Mouse (Mus musculus) forebrain, embryonic 13.5 days (tissue): ENCODE data around the gene Prkar2b. TPM values are rescaled to one million over a fixed set of nuclear protein-coding genes. Genes with fewer than 3 reads are reported as not detected.

Experiments used
- ATAC-seq: fragments of 200-750 bp; cut with Nextera tagmentation; 2 replicates; pipeline ENCODE4 v1.8.0; 2017
- H3K27ac ChIP-seq: fragments of 300-500 bp; sonication (generic); 2 replicates; pipeline ENCODE4 v1.5.1; 2015; ENCODE audit warnings: inconsistent platforms, mild to moderate bottlenecking, moderate library complexity
- H3K27me3 ChIP-seq: fragments of 300-500 bp; sonication (generic); 2 replicates; pipeline ENCODE4 v1.6.1; 2015; ENCODE audit warnings: mild to moderate bottlenecking, inconsistent platforms
- H3K36me3 ChIP-seq: fragments of 300-500 bp; sonication (generic); 2 replicates; pipeline ENCODE4 v1.6.1; 2015; ENCODE audit warnings: mild to moderate bottlenecking, inconsistent platforms; ENCODE audit not compliant: poor library complexity, severe bottlenecking
- H3K4me1 ChIP-seq: fragments of 300-500 bp; sonication (generic); 2 replicates; pipeline ENCODE4 v1.6.1; 2015; ENCODE audit warnings: inconsistent platforms
- H3K4me2 ChIP-seq: fragments of 300-500 bp; sonication (generic); 2 replicates; pipeline ENCODE4 v1.6.1; 2015; ENCODE audit warnings: inconsistent platforms, mild to moderate bottlenecking, moderate library complexity
- H3K4me3 ChIP-seq: fragments of 300-500 bp; sonication (generic); 2 replicates; pipeline ENCODE4 v1.5.1; 2015; ENCODE audit warnings: mild to moderate bottlenecking, inconsistent platforms
- H3K9ac ChIP-seq: fragments of 300-500 bp; sonication (generic); 2 replicates; pipeline ENCODE4 v1.6.1; 2015; ENCODE audit warnings: mild to moderate bottlenecking, inconsistent platforms
- H3K9me3 ChIP-seq: fragments of 300-500 bp; sonication (generic); replicated peaks from 2 replicates; pipeline ENCODE4 v1.6.1; 2016; ENCODE audit warnings: inconsistent platforms
- WGBS: fragments of 180-500 bp; shearing (Covaris S2); methylation state at CpG from one replicate; pipeline ENCODE4 v1.1.7; 2015; 5-methylcytosine and 5-hydroxymethylcytosine counted together
- polyA plus RNA-seq: library from polyadenylated mRNA; unstranded; fragments of >200 nt; fragmentation: Nextera tagmentation; extraction: Ambion mirVana; gene quantifications from 2 replicates; pipeline ENCODE4 v1.2.1, GENCODE M21; 2015

The Prkar2b gene
- polyA plus RNA-seq, 1 experiment from 2014 or later = 65.4 TPM

DNA sequence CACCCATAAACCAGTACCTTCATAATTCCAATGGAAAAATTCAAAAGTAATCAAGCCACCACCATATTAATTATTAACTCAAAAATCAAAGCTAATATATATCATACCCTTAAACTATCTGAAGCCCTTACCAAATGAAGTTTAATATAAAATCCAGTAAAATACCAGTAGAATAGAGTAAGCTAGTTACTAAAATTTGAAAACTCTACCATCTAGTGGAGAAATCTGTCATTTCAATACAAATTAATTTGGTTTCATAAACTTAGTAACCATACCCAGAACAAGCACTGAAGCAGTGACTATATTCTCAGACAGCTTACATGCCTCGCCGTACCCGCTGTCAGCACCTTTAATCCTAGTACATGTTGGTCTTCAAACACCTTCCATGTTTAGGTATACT, 129.3 kb downstream of the Prkar2b start:
- no peak for ATAC-seq
- no peak overlapping the region for H3K4me3 ChIP-seq
- no peaks in the 10 kb centered on the region for H3K4me1 ChIP-seq
- 98% methylated on average over 3 of the region's 3 CpGs for WGBS
- no peaks in the 10 kb centered on the region for H3K9me3 ChIP-seq
- no peak overlapping the region for H3K27ac ChIP-seq
- H3K36me3 ChIP-seq = peaks cover 79% of the 10 kb centered on the region
- no peak overlapping the region for H3K9ac ChIP-seq
- no peaks in the 10 kb centered on the region for H3K27me3 ChIP-seq
- H3K4me2 ChIP-seq = no peak overlapping the region

DNA sequence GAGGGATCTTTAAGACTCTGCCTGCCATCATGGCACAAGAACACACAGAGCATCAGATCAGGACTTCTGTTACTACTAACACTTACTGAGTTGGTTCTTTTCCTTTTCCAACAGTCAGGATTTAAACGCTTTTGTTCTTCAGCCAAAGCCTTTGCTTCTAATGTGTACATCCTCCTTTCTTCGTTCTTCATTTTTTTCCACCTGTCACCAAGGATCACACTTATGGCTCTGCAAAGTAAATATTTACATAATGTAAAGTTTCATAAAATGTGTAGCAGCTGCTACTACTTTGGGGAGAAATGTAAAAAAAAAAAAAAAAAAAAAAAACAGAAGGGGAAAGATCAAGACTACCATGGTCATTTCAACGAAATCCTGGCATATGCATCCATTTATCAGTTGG, 132.6 kb downstream of the Prkar2b start:
- 87% methylated on average over 3 of the region's 3 CpGs for WGBS
- Histone ChIP-seq H3K4me2 (no peak overlapping the region), H3K9ac (no peak overlapping the region), H3K4me1 (no peaks in the 10 kb centered on the region), H3K36me3 (peaks cover 86% of the 10 kb centered on the region), H3K27me3 (no peaks in the 10 kb centered on the region), H3K4me3 (no peak overlapping the region), H3K9me3 (no peaks in the 10 kb centered on the region), H3K27ac (no peak overlapping the region)
- no peak for ATAC-seq

DNA sequence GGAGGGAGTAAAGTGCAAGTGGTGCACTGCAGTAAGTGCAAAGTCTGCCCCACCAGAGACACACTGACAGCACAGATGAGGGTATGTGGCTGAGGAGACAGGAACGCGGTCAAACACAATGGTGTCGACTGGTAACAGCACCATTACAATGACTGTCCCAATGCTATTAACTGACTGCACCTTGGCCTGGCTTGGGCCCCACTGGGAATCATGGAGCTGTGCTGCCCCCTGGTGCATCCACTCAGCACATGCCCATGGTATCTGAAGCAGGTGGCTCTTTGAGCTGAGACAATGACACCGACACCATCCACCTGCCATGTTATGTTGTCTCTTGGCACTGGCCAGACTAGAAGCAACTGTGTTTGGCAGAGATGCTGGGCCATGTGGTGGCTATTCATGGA, 134.4 kb downstream of the Prkar2b start:
- H3K4me3 ChIP-seq = no peak overlapping the region
- no peaks in the 10 kb centered on the region for H3K27me3 ChIP-seq
- H3K9ac ChIP-seq = no peak overlapping the region
- 35% methylated on average over 4 of the region's 4 CpGs for WGBS
- no peak overlapping the region for H3K4me2 ChIP-seq
- no peaks in the 10 kb centered on the region for H3K9me3 ChIP-seq
- H3K4me1 ChIP-seq = no peaks in the 10 kb centered on the region
- H3K36me3 ChIP-seq = peaks cover 80% of the 10 kb centered on the region
- ATAC-seq = peak; percentile 85
- no peak overlapping the region for H3K27ac ChIP-seq

DNA sequence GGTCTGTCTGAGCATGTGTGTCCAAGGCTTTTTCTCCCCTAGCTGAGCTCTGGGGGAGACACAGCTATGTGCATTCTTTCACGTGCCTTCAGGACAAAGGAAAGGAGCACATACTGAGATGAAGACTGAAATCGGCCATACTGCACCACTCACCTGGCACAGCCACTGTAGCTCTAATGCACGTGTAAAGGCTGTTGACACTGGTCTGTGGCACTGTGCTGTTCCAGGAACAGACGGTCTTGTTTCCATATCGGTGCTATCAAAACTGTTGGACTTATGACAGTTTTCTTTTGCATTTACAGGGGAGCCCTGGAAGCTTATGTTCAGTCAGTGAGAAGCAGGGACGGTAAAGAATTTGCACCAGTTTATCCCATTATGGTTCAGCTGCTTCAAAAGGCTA, 135.8 kb downstream of the Prkar2b start:
- peaks cover 78% of the 10 kb centered on the region for H3K36me3 ChIP-seq
- H3K27me3 ChIP-seq = no peaks in the 10 kb centered on the region
- no peaks in the 10 kb centered on the region for H3K9me3 ChIP-seq
- no peak overlapping the region for H3K27ac ChIP-seq
- no peak overlapping the region for H3K4me3 ChIP-seq
- H3K9ac ChIP-seq = no peak overlapping the region
- ATAC-seq = no peak
- WGBS = 91% methylated on average over 6 of the region's 6 CpGs
- H3K4me2 ChIP-seq = no peak overlapping the region
- H3K4me1 ChIP-seq = no peaks in the 10 kb centered on the region

DNA sequence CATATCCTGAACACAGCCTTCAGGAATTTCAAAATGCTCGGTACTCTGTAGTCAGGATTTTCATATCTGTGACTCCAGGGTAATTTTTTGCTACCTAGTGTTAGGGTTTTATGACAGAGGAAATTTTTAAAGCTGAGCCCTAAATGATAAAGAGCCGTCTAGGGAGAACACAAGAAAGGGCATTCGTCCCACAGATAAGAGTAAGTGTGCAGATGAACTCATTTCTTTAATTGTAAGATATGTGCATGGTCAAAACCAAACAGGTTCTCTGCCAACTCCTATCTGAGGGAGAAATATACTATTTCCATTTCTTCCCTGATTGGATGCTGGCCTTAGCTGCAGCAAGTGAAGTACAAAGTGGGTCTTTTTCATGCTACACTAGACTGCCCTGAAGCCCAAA, 137.0 kb downstream of the Prkar2b start:
- Histone ChIP-seq H3K27ac (no peak overlapping the region), H3K36me3 (peaks cover 69% of the 10 kb centered on the region), H3K4me2 (no peak overlapping the region), H3K9me3 (no peaks in the 10 kb centered on the region), H3K4me1 (no peaks in the 10 kb centered on the region), H3K27me3 (no peaks in the 10 kb centered on the region), H3K4me3 (no peak overlapping the region), H3K9ac (no peak overlapping the region)
- WGBS = 92% methylated on average over 3 of the region's 3 CpGs
- no peak for ATAC-seq

DNA sequence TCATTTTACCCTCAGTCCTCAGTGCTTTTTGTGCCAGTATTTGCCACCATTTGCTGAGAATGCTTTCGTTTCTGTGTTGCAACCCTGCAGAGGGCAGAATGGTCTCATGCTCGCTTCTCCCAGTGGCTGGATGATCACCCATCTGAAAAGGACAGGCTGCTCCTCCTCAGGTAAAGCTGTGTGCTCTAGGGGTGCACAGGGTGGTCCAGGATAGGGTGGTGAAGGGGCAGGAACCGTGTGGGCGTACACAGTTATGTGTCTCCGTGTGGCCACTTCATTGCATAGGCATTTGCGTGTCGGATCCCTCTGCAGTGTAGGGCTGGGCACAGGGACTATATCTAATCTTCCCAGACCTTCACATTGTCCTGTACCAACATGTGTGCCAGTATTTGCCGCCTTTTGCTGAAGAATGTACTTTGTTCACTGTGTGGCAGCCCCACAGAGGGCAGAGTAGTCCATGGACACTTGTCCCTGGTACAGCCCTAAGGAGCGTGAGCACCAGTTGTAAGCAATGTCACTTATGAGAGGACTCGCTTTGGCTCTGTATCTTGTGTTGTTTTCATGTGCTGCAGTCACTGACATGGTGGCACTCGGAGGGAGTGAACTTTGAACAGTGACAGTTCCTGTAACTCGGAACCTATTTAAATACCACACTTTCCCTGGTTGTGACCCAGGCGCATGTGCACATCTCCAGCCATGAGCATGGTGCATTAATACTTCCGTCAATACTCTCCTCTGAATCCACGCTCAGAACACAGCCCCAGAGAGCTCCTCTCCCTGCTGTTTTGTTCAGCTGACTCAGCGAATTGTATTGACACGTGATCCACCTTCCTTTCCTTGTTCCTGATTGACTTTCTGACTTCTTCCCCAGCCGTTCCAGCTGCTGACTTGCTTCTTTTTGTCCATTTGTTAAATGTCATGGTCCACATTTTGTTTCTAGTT, 140.4 kb downstream of the Prkar2b start:
- 86% methylated on average over 18 of the region's 18 CpGs for whole genome bisulfite sequencing
- no peak for ATAC-seq
- no peak overlapping the region for H3K9ac ChIP-seq
- H3K4me2 ChIP-seq = no peak overlapping the region
- H3K36me3 ChIP-seq = peaks cover 42% of the 10 kb centered on the region
- H3K27ac ChIP-seq = no peak overlapping the region
- H3K27me3 ChIP-seq = no peaks in the 10 kb centered on the region
- no peaks in the 10 kb centered on the region for H3K9me3 ChIP-seq
- no peak overlapping the region for H3K4me3 ChIP-seq
- no peaks in the 10 kb centered on the region for H3K4me1 ChIP-seq

DNA sequence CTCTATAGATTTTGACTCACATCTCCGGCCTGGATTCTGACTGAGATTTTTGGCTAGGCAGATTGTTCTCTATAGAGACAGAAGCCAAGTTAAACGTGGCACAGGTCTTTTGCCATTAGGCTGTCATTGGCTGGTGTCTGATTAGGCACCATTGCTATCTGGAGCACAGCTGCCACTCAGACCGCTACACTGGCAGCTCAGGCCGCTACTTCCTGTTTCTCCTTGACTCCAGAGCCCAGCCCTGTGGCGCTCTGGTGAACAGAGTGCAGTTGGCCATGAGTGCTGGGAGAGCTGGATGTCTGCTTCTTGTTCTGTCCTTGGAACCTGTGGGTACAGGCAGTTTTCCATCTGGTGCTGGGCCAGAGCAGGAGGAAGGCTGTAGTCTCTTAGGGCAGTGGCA, 143.9 kb downstream of the Prkar2b start:
- Histone ChIP-seq H3K4me3 (no peak overlapping the region), H3K9ac (no peak overlapping the region)

DNA sequence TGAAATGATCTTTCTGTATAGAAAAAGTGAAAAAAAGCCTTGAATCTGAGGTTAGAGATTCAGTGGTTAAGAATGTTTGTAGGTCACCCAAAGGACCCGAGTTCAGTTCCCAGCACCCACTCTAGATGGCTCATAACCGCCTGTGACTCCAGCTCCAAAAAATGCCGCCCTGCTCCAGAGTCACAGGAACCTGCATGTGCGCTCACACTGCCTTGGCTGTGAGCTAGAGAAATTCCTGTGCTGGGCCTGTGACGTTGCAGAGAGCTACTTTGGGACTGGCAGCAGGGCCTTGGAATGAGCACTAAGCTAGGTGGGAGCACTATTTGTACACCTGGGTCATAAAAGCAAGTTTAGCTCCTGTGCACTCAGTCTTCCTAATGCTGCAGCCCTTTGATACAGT, 144.4 kb downstream of the Prkar2b start:
- Histone ChIP-seq H3K9me3 (no peaks in the 10 kb centered on the region), H3K27ac (no peak overlapping the region), H3K36me3 (peaks cover 11% of the 10 kb centered on the region; the same call in 1 of the 2 replicates), H3K4me1 (no peaks in the 10 kb centered on the region), H3K27me3 (no peaks in the 10 kb centered on the region), H3K4me2 (no peak overlapping the region), H3K4me3 (no peak overlapping the region), H3K9ac (no peak overlapping the region)
- WGBS = 96% methylated on average over 5 of the region's 5 CpGs
- ATAC-seq = no peak

More for the DNA sequence above, 143.9 kb downstream of the Prkar2b start:
- 92% methylated on average over 5 of the region's 5 CpGs for WGBS
- H3K4me1 ChIP-seq = no peaks in the 10 kb centered on the region
- no peaks in the 10 kb centered on the region for H3K9me3 ChIP-seq
- H3K27ac ChIP-seq = no peak overlapping the region
- H3K36me3 ChIP-seq = peaks cover 17% of the 10 kb centered on the region; the same call in 1 of the 2 replicates
- no peaks in the 10 kb centered on the region for H3K27me3 ChIP-seq
- ATAC-seq = no peak
- H3K4me2 ChIP-seq = no peak overlapping the region

DNA sequence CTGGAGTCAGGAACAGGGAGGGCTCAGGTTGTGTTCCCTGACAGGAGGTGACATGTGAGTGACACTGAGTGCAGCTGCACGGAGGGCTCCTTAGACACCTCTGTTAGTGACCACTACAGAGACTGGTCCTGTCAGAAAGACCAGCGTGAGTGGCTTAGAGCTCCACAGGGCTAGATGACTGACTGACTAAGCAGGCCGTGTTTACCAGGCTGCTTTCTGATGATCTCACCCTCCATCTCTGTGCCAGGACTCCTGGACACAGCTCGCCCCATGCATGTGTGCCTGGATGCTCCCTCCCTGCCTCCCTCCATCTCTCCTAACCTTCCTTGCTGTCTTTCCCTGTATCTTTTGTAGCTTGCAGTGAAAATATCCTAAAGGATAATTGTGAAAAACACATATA, 147.5 kb downstream of the Prkar2b start:
- Histone ChIP-seq H3K9ac (no peak overlapping the region), H3K9me3 (no peaks in the 10 kb centered on the region), H3K4me2 (no peak overlapping the region), H3K4me1 (no peaks in the 10 kb centered on the region), H3K27ac (no peak overlapping the region), H3K36me3 (no peaks in the 10 kb centered on the region), H3K27me3 (no peaks in the 10 kb centered on the region), H3K4me3 (no peak overlapping the region)
- 68% methylated on average over 4 of the region's 4 CpGs for WGBS
- peak; percentile 62; the same call in 1 of the 2 replicates for ATAC-seq

DNA sequence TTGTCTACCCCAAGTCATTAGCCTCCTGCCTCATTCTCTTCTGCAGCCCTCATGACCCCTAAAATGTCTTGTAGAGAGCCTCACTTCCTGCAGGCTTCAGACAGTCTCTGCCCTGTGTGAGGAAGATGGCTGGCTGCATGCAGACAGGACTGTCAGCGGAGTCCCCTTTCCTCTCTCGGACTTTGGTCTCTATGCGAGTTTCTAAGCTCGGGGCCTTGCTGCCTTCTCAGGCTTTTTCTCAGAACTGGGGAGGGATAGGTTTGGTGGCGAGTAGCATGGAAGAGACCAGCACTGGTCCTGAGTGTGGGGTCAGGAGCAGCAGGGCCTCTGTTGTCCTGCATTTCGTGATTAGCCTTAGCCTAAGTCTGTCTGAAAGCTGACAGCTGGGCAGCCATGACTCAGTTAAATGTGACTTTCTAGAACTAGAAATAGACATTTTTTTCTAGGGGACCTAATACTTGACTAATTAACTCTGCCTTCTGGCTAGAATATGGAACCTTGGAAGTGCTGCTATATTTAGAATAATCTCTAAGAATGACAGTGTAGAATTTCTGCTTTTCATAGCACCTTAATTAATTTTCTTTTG, 148.0 kb downstream of the Prkar2b start:
- ATAC-seq = no peak
- no peaks in the 10 kb centered on the region for H3K4me1 ChIP-seq
- H3K27me3 ChIP-seq = no peaks in the 10 kb centered on the region
- H3K27ac ChIP-seq = no peak overlapping the region
- H3K4me2 ChIP-seq = no peak overlapping the region
- H3K9ac ChIP-seq = no peak overlapping the region
- no peak overlapping the region for H3K4me3 ChIP-seq
- WGBS = 83% methylated on average over 6 of the region's 6 CpGs
- H3K36me3 ChIP-seq = no peaks in the 10 kb centered on the region
- H3K9me3 ChIP-seq = no peaks in the 10 kb centered on the region
